Mouse (Mus musculus): ENCODE results near the gene Saysd1. TPM values are rescaled to one million over a fixed set of nuclear protein-coding genes. Genes with fewer than 3 reads are reported as not detected.

Gene Saysd1
- polyA plus RNA-seq, 1 experiment from 2014 or later = 18.1 TPM

DNA sequence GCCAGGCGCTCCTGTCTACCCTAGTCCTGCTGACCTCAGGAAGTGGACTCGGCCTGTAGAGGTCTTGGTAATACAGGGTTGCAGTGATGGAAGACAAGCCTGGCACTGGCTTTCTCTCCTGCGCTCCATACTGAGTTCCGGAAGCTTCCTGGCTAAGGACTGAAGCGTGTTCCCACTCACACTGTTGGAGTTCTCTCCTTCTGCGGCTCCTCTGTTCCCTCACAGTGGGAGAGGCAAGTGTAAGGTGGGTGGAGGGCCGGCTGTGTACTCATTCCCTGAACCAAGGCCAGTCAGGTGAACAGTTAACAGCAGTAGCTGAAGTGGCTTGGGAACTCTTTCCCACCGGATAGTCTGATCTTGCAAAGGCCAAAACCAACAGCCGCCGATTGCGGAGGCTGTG is 18.3 kb downstream of the Saysd1 start:
- ATAC-seq (replicated peaks; ENCODE audit: low FRiP score, low read depth) (no peak), DNase-seq (ENCODE audit: low spot score) (no peak)
- Histone ChIP-seq H3K27me3 (ENCODE audit: insufficient read depth, low read length) (no peaks in the 10 kb centered on the region), H3K36me3 (ENCODE audit: insufficient read depth, low read length) (no peaks in the 10 kb centered on the region), H3K4me3 (replicated peaks; ENCODE audit: low read depth, low read length) (no peak overlapping the region), H3K27ac (no peak overlapping the region), H3K9ac (ENCODE audit: low read depth, low read length) (no peak overlapping the region), H3K4me2 (ENCODE audit: low read length) (no peak overlapping the region), H3K4me1 (replicated peaks; ENCODE audit: insufficient read depth, low read length) (peaks cover 7% of the 10 kb centered on the region; the same call in 1 of the 2 replicates), H3K9me3 (replicated peaks; ENCODE audit: low read length) (no peaks in the 10 kb centered on the region)
- WGBS = 97% methylated on average over 11 of the region's 11 CpGs
- TF ChIP-seq CTCF (IDR thresholded peaks at IDR 0.05; ENCODE audit: low read depth) = no peak

DNA sequence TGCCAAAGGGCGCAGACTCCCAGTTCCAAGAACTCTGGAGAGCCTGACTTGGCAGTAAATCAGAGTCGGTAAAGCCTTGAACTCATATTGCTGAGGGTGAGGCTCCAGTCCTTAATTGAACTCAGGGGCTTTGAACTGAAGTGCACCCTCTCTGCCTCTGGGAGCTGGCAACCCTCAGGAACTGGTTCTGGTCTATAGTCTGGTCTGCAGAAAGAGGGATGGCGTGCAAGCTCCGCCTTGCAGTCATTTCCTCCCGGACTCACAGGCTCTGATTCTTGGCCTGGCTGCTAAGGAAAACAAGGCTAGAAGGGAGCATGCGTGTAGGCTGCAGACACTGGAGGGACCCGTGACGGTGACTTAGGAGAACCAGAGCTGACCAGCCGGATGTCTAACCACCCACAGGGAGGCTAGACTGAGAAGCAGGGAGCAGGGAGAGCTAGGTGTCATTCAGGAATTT is 22.2 kb downstream of the Saysd1 start:
- Histone ChIP-seq H3K9ac (ENCODE audit: low read depth, low read length) (no peak overlapping the region), H3K27ac (no peak overlapping the region), H3K4me3 (replicated peaks; ENCODE audit: low read depth, low read length) (no peak overlapping the region), H3K4me1 (replicated peaks; ENCODE audit: insufficient read depth, low read length) (peaks cover 7% of the 10 kb centered on the region; the same call in 1 of the 2 replicates), H3K36me3 (ENCODE audit: insufficient read depth, low read length) (no peaks in the 10 kb centered on the region), H3K4me2 (ENCODE audit: low read length) (no peak overlapping the region), H3K27me3 (ENCODE audit: insufficient read depth, low read length) (no peaks in the 10 kb centered on the region), H3K9me3 (replicated peaks; ENCODE audit: low read length) (no peaks in the 10 kb centered on the region)
- DNase-seq (ENCODE audit: low spot score) (peak; percentile 77), ATAC-seq (replicated peaks; ENCODE audit: low FRiP score, low read depth) (peak; percentile 58)
- peak; percentile 14; the same call in 1 of the 2 replicates for TF ChIP-seq CTCF (IDR thresholded peaks at IDR 0.05; ENCODE audit: low read depth)
- WGBS = 19% methylated on average over 9 of the region's 9 CpGs

DNA sequence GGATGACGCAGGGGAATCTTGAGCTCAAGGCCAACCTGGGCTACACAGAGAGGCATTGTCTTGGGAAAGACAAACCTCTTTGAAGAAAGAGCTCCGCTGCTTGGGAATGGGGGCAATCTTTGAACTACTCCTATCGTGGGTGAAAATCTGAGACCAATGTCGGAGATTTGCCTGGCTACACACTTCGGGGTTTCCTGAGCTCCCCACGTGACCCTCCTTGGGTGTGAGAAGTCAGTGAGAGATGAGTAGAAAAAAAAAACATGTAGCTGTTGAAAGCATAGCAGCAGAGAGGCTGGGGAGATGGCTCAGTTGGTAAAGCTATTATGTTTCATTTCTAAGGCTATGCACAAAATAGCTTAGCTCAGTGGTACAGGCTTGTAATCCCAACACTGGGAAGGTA is 23.4 kb downstream of the Saysd1 start:
- 74% methylated on average over 6 of the region's 6 CpGs for WGBS
- TF ChIP-seq CTCF (IDR thresholded peaks at IDR 0.05; ENCODE audit: low read depth) = no peak
- Histone ChIP-seq H3K4me3 (replicated peaks; ENCODE audit: low read depth, low read length) (no peak overlapping the region), H3K4me2 (ENCODE audit: low read length) (no peak overlapping the region), H3K9ac (ENCODE audit: low read depth, low read length) (no peak overlapping the region), H3K36me3 (ENCODE audit: insufficient read depth, low read length) (no peaks in the 10 kb centered on the region), H3K9me3 (replicated peaks; ENCODE audit: low read length) (no peaks in the 10 kb centered on the region), H3K4me1 (replicated peaks; ENCODE audit: insufficient read depth, low read length) (peaks cover 7% of the 10 kb centered on the region; the same call in 1 of the 2 replicates), H3K27me3 (ENCODE audit: insufficient read depth, low read length) (no peaks in the 10 kb centered on the region), H3K27ac (no peak overlapping the region)
- no peak for ATAC-seq (replicated peaks; ENCODE audit: low FRiP score, low read depth)
- DNase-seq (ENCODE audit: low spot score) = no peak

DNA sequence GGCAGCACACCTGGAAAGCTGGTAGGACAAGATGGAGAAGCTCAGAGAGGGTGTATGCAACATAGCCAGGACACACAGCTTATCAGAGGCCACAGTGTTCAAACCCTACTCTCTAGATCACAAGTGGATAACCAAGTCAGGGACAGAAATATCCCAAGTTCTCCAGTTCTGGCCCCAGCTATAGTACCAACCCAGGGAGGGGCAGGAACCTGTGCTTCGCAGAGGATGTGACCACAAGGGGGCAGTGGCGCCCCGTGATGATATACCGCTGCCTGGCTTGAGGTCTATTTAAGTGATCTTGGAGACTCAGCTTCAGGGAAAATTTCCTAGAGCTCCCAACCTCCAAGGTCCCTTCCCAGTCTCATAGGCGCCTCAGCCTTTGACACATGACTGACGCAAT is 24.4 kb downstream of the Saysd1 start:
- H3K4me3 ChIP-seq (replicated peaks; ENCODE audit: low read depth, low read length) = no peak overlapping the region
- WGBS = 6% methylated on average over 6 of the region's 6 CpGs
- no peak overlapping the region for H3K27ac ChIP-seq
- DNase-seq (ENCODE audit: low spot score) = peak; percentile 93
- no peak; the same call in 1 of the 2 replicates for ATAC-seq (replicated peaks; ENCODE audit: low FRiP score, low read depth)
- H3K9me3 ChIP-seq (replicated peaks; ENCODE audit: low read length) = no peaks in the 10 kb centered on the region
- no peak overlapping the region for H3K9ac ChIP-seq (ENCODE audit: low read depth, low read length)
- H3K4me1 ChIP-seq (replicated peaks; ENCODE audit: insufficient read depth, low read length) = peaks cover 7% of the 10 kb centered on the region; the same call in 1 of the 2 replicates
- H3K36me3 ChIP-seq (ENCODE audit: insufficient read depth, low read length) = no peaks in the 10 kb centered on the region
- H3K27me3 ChIP-seq (ENCODE audit: insufficient read depth, low read length) = no peaks in the 10 kb centered on the region
- peak; percentile 97 for TF ChIP-seq CTCF (IDR thresholded peaks at IDR 0.05; ENCODE audit: low read depth)
- H3K4me2 ChIP-seq (ENCODE audit: low read length) = no peak overlapping the region

DNA sequence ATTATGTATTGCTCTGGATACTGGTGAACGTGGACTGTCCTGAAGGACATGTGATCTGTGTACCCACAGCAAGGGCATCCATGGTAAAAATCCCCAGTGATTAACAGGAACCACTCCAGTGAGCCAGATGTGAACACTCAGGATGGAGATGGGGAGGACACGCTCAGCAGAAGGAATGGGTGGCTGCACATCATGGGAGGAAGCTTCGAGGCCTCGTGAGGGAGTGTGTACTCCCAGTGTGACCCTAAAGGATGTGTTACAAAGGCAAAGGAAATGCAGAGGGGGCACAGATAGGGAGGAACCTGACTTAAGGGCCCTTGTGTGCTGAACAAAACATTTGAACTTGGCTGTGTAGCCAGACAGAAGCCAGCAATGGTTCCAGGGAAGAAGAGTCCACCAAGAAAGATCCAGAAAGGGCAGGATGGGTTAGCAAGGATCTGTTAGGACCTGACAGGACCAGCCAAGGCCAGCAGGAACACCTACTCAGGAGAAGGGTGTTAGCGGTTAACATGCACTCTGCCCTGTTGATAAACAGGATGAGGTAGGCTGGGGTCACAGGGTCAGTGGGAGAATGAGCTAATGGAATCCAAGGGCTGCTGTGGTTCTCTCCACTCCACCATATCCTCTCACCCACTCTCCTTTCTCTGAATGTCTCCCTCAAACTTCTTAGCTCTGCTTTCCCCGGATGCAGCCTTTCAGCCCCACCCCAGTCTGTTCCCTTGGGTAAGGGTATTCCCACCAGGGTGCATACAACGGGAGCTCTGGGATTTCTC is 25.0 kb downstream of the Saysd1 start:
- no peaks in the 10 kb centered on the region for H3K36me3 ChIP-seq (ENCODE audit: insufficient read depth, low read length)
- no peak for TF ChIP-seq CTCF (IDR thresholded peaks at IDR 0.05; ENCODE audit: low read depth)
- H3K4me3 ChIP-seq (replicated peaks; ENCODE audit: low read depth, low read length) = no peak overlapping the region
- H3K27ac ChIP-seq = no peak overlapping the region
- H3K9me3 ChIP-seq (replicated peaks; ENCODE audit: low read length) = no peaks in the 10 kb centered on the region
- no peak overlapping the region for H3K4me2 ChIP-seq (ENCODE audit: low read length)
- no peaks in the 10 kb centered on the region for H3K27me3 ChIP-seq (ENCODE audit: insufficient read depth, low read length)
- 24% methylated on average over 7 of the region's 7 CpGs for WGBS
- peak; percentile 64 for ATAC-seq (replicated peaks; ENCODE audit: low FRiP score, low read depth)
- peaks cover 7% of the 10 kb centered on the region; the same call in 1 of the 2 replicates for H3K4me1 ChIP-seq (replicated peaks; ENCODE audit: insufficient read depth, low read length)
- H3K9ac ChIP-seq (ENCODE audit: low read depth, low read length) = no peak overlapping the region
- peak; percentile 72 for DNase-seq (ENCODE audit: low spot score)

DNA sequence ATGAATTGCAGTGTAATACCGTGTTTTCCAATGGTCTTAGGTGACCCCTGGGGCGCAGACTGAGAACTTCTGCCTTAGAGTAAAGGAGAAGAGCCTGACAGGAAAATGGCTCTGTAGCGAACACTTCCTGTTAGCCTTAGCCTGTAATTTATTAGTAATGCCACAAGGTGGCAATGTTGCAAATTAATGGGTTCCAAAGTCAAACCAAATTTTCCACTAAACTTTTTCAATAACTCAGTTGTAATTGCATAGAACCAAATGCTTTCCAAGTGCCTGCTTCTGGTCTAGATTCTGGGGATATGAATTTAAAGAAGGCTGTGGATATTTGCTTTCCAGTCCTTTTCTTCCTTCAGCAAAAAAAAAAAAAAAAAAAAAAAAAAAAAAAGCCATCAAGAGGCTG is 26.1 kb downstream of the Saysd1 start:
- WGBS = 70% methylated on average over 3 of the region's 3 CpGs
- no peak overlapping the region for H3K4me3 ChIP-seq (replicated peaks; ENCODE audit: low read depth, low read length)
- DNase-seq (ENCODE audit: low spot score) (no peak), ATAC-seq (replicated peaks; ENCODE audit: low FRiP score, low read depth) (no peak)
- H3K9me3 ChIP-seq (replicated peaks; ENCODE audit: low read length) = no peaks in the 10 kb centered on the region
- TF ChIP-seq CTCF (IDR thresholded peaks at IDR 0.05; ENCODE audit: low read depth) = peak; percentile 35; the same call in 1 of the 2 replicates
- H3K27ac ChIP-seq = no peak overlapping the region
- H3K27me3 ChIP-seq (ENCODE audit: insufficient read depth, low read length) = no peaks in the 10 kb centered on the region
- no peak overlapping the region for H3K4me2 ChIP-seq (ENCODE audit: low read length)
- peaks cover 4% of the 10 kb centered on the region; the same call in 1 of the 2 replicates for H3K4me1 ChIP-seq (replicated peaks; ENCODE audit: insufficient read depth, low read length)
- H3K9ac ChIP-seq (ENCODE audit: low read depth, low read length) = no peak overlapping the region
- H3K36me3 ChIP-seq (ENCODE audit: insufficient read depth, low read length) = no peaks in the 10 kb centered on the region

Data from kidney, postnatal 0 days (tissue).